ENCODE assay signal across 19 mouse cellular contexts in genomic region chr12:26577438-26577837, GRCm38 (mm10).
DNase-seq lines count a peak whose midpoint lies in the region; ATAC-seq and TF ChIP-seq lines count a peak whose summit lies in the region.
"Had no signal": no experiment of that assay in that cellular context is flagged by ENCODE, and none has a peak within 500 bp of the region (broad histone marks: within the 10 kb centered on the region; RNA-seq: fewer than 3 reads in every experiment).

No protein-coding gene starts in this region.

- no peaks in the 10 kb centered on the region for H3K4me1 ChIP-seq in forebrain, embryonic 16.5 days (replicated peaks; ENCODE audit: control insufficient read depth, insufficient read depth, low read length)
- no peaks in the 10 kb centered on the region for H3K4me1 ChIP-seq in forebrain, embryonic 11.5 days (replicated peaks; ENCODE audit: control insufficient read depth, insufficient read depth, low read length)
- H3K4me1 ChIP-seq: limb, embryonic 15.5 days; midbrain, embryonic 12.5 days had no signal

- H3K9ac ChIP-seq in forebrain, embryonic 16.5 days (replicated peaks; ENCODE audit: low read depth, low read length), result no peak overlapping the region
- H3K9ac ChIP-seq in forebrain, embryonic 11.5 days (ENCODE audit: low read length), result no peak overlapping the region
- H3K9ac ChIP-seq: limb, embryonic 15.5 days; midbrain, embryonic 12.5 days had no signal

- no peak for TF ChIP-seq CTCF in brain, embryonic 14.5 days (IDR thresholded peaks at IDR 0.05; ENCODE audit: borderline replicate concordance, extremely low read depth, insufficient read depth, insufficient read length)

- no peak for DNase-seq in forebrain, embryonic 11.5 days (ENCODE audit: low spot score)
- peak; percentile 65 for DNase-seq in brain, embryonic 14.5 days (ENCODE audit: low read depth)
- DNase-seq in layer of hippocampus, adult 8-10 months (ENCODE audit: low spot score in 2 of 2), result peak; percentile 60 to 66
- peak; percentile 32 to 56 for DNase-seq in left cerebral cortex, postnatal 36 days (ENCODE audit: low spot score in 2 of 2)
- no peak for DNase-seq in gastrocnemius, postnatal 10 days
- DNase-seq in kidney, postnatal 14 days, result no peak
- DNase-seq in lung, postnatal 10 days, result no peak
- DNase-seq: adrenal gland, postnatal 14 days; cerebellum, postnatal 14 days; gastrocnemius, postnatal 25 days; heart, postnatal 36 days; kidney, adult 2 months; lung, adult 18-20 months had no signal

- no peak overlapping the region for H3K4me3 ChIP-seq in forebrain, embryonic 16.5 days (replicated peaks; ENCODE audit: low read length)
- H3K4me3 ChIP-seq in forebrain, embryonic 11.5 days (ENCODE audit: low read depth, low read length), result no peak overlapping the region
- H3K4me3 ChIP-seq: limb, embryonic 15.5 days; midbrain, embryonic 12.5 days had no signal

- H3K27ac ChIP-seq in forebrain, embryonic 16.5 days (ENCODE audit: low read length), result peak overlapping the region; percentile 83
- no peak overlapping the region for H3K27ac ChIP-seq in forebrain, embryonic 11.5 days (ENCODE audit: low read depth, low read length)
- H3K27ac ChIP-seq: limb, embryonic 15.5 days; macrophage; midbrain, embryonic 12.5 days had no signal

- intact Hi-C loops in left cerebral cortex, postnatal 36 days (cut with DNase I), result no loop called here

- H3K27me3 ChIP-seq in forebrain, embryonic 16.5 days (replicated peaks; ENCODE audit: control insufficient read depth, insufficient read depth, low read length), result no peaks in the 10 kb centered on the region
- H3K27me3 ChIP-seq in forebrain, embryonic 11.5 days (ENCODE audit: control insufficient read depth, insufficient read depth, low read length), result no peaks in the 10 kb centered on the region
- H3K27me3 ChIP-seq: limb, embryonic 15.5 days; midbrain, embryonic 12.5 days had no signal

- WGBS in forebrain, embryonic 16.5 days, result 69% methylated on average over 6 of the region's 6 CpGs
- 93% methylated on average over 6 of the region's 6 CpGs for WGBS in forebrain, embryonic 11.5 days

- no peaks in the 10 kb centered on the region for H3K36me3 ChIP-seq in forebrain, embryonic 16.5 days (ENCODE audit: control insufficient read depth, insufficient read depth)
- no peaks in the 10 kb centered on the region for H3K36me3 ChIP-seq in forebrain, embryonic 11.5 days (ENCODE audit: control insufficient read depth, insufficient read depth, low read length)
- H3K36me3 ChIP-seq: limb, embryonic 15.5 days; midbrain, embryonic 12.5 days had no signal

- H3K4me2 ChIP-seq in forebrain, embryonic 16.5 days (ENCODE audit: low read length), result no peak overlapping the region
- no peak overlapping the region for H3K4me2 ChIP-seq in forebrain, embryonic 11.5 days (ENCODE audit: low read depth, low read length, severe bottlenecking)
- H3K4me2 ChIP-seq: heart, embryonic 11.5 days; limb, embryonic 15.5 days; midbrain, embryonic 12.5 days had no signal

- no peak for TF ChIP-seq POLR2A in brain, embryonic 14.5 days (IDR thresholded peaks at IDR 0.05; ENCODE audit: borderline replicate concordance, extremely low read depth, insufficient read depth, insufficient read length, poor library complexity, severe bottlenecking)

- H3K9me3 ChIP-seq in forebrain, embryonic 16.5 days (ENCODE audit: control insufficient read depth, low read length), result no peaks in the 10 kb centered on the region
- no peaks in the 10 kb centered on the region for H3K9me3 ChIP-seq in forebrain, embryonic 11.5 days (ENCODE audit: control insufficient read depth, low read length)
- H3K9me3 ChIP-seq: limb, embryonic 15.5 days had no signal

- ATAC-seq in forebrain, embryonic 16.5 days, result peak; percentile 77
- ATAC-seq in forebrain, embryonic 11.5 days (replicated peaks; ENCODE audit: low FRiP score), result no peak
- ATAC-seq: hindbrain, embryonic 16.5 days had no signal

Comparison
In these comparisons a context has a peak if more than half of its experiments do, and no peak if none do; other contexts are left out.
1. DNase-seq: peak in brain, embryonic 14.5 days (single experiment), layer of hippocampus, adult 8-10 months (2 of 2) and left cerebral cortex, postnatal 36 days (2 of 2); none in forebrain, embryonic 11.5 days (single experiment), gastrocnemius, postnatal 10 days (single experiment), kidney, postnatal 14 days (single experiment) and lung, postnatal 10 days (single experiment).